Mouse (Mus musculus): ENCODE data around the gene Eng. TPM values are rescaled to one million over a fixed set of nuclear protein-coding genes. Genes with fewer than 3 reads are reported as not detected.

Gene Eng
- total and polyA plus RNA-seq, 3 experiments, result 0.08 to 0.47 (median 0.13) TPM

DNA sequence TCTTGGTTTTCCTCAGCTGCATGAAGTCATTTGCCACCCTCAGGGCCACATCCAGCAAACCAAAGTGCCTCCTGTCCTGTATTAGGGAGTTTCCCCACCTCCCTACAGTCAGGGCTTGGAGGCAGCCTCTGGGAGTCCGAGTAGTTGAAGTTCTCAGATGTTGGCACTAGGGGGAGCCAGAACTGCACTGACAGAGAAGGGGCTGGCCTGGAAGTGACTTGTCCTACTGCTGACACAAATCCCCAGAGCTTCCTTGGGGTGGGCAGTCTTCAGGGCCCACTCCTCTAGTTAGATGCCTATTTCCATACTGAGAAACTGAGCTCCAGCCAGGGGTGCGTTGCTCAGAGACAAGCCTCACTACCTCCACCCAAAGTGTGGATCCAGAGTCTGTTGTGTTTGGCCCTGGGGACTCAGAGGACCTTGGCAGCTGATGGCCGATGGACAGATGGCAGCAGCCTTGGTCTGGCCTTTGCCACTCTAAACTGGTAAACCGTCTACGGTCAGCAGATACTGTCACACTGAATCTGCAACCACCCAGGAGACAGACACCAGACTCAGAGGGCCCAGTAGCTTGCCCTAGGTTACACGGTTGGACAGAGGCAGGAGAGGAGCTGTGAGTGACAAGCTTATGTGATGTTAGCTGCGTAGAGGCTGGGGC, 14.5 kb upstream of the Eng start:
- no peaks in the 10 kb centered on the region for H3K9me3 ChIP-seq (replicated peaks; ENCODE audit: low read length)
- peaks cover 6 to 30% of the 10 kb centered on the region in 2 experiments for H3K4me1 ChIP-seq (ENCODE audit: control insufficient read depth in 1 of 2, insufficient read depth in 2 of 2)
- in situ Hi-C loops (cut with MboI; ENCODE audit: low pct_ligation_motif_present, low pct_unique_long_range_greater_than_20kb, low sequenced_read_pairs) (loop anchor here (5.0 kb wide), 2 partner anchors 40 to 125 kb away; partner anchors contain the start of gene Tor2a), dilution Hi-C loops (cut with MboI; ENCODE audit: extremely low pct_ligation_motif_present, extremely low pct_unique_long_range_greater_than_20kb, low sequenced_read_pairs) (no loop called here)
- no peak overlapping the region for H3K9ac ChIP-seq (ENCODE audit: insufficient read depth, low read depth)
- H3K4me2 ChIP-seq (ENCODE audit: insufficient read depth, low read depth, poor library complexity, severe bottlenecking), result no peak overlapping the region
- no peaks in the 10 kb centered on the region for H3K79me2 ChIP-seq (replicated peaks; ENCODE audit: control insufficient read depth, extremely low read depth, insufficient read depth, poor library complexity, severe bottlenecking)
- peaks cover 0 to 2% of the 10 kb centered on the region in 2 experiments for H3K36me3 ChIP-seq (replicated peaks in 1 of 2; ENCODE audit: control insufficient read depth in 1 of 2, insufficient read depth in 1 of 2, low read length in 1 of 2)
- DNase-seq (ENCODE audit: extremely low read depth), result peak; percentile 86
- H3K27me3 ChIP-seq (replicated peaks), result no peaks in the 10 kb centered on the region
- no peak for TF ChIP-seq ZMIZ1 (IDR thresholded peaks at IDR 0.05; ENCODE audit: low read depth, low read length)
- no peak for TF ChIP-seq TBP (conservative IDR thresholded peaks at IDR 0.05; ENCODE audit: low read depth, low read length)
- TF ChIP-seq RAD21 (IDR thresholded peaks at IDR 0.05; ENCODE audit: low read depth, low read length), result peak; percentile 99
- TF ChIP-seq POLR2AphosphoS2 (IDR thresholded peaks at IDR 0.05; ENCODE audit: low read depth, low read length), result no peak
- TF ChIP-seq JUND (conservative IDR thresholded peaks at IDR 0.05; ENCODE audit: low read depth, low read length), result no peak
- no peak for TF ChIP-seq UBTF (IDR thresholded peaks at IDR 0.05; ENCODE audit: low read depth, low read length)
- no peak for TF ChIP-seq MXI1 (IDR thresholded peaks at IDR 0.05; ENCODE audit: low read depth, low read length)
- no peak for TF ChIP-seq KAT2A (IDR thresholded peaks at IDR 0.05; ENCODE audit: insufficient replicate concordance, low read length)
- TF ChIP-seq MYC (IDR thresholded peaks at IDR 0.05; ENCODE audit: low read depth, low read length), result 0 out of 2 replicates have a peak, but pooled peaks have one; percentile 27
- 0 out of 2 replicates have a peak, but pooled peaks have one; percentile 36 for TF ChIP-seq SIN3A (IDR thresholded peaks at IDR 0.05; ENCODE audit: low read length)
- no peak for TF ChIP-seq POLR2A (IDR thresholded peaks at IDR 0.05; ENCODE audit: low read depth, low read length)
- no peak for TF ChIP-seq IRF4 (IDR thresholded peaks at IDR 0.05; ENCODE audit: low read depth, low read length)
- TF ChIP-seq SMC3 (IDR thresholded peaks at IDR 0.05; ENCODE audit: low read depth, low read length), result peak; percentile 96
- TF ChIP-seq NELFE (IDR thresholded peaks at IDR 0.05; ENCODE audit: low read depth, low read length), result peak; percentile 15; the same call in 1 of the 2 replicates
- TF ChIP-seq CTCF (conservative IDR thresholded peaks at IDR 0.05 in 1 of 2, IDR thresholded peaks at IDR 0.05 in 1 of 2; ENCODE audit: low read depth in 2 of 2, low read length in 2 of 2), result peak; percentile 75 to 98
- TF ChIP-seq CHD2 (IDR thresholded peaks at IDR 0.05; ENCODE audit: low read length), result no peak
- TF ChIP-seq NRF1 (IDR thresholded peaks at IDR 0.05; ENCODE audit: low read depth, low read length), result no peak
- no peak for TF ChIP-seq USF2 (conservative IDR thresholded peaks at IDR 0.05; ENCODE audit: low read depth, low read length)
- peak; percentile 30; the same call in 1 of the 2 replicates for TF ChIP-seq MAZ (IDR thresholded peaks at IDR 0.05; ENCODE audit: low read depth, low read length)
- TF ChIP-seq TCF12 (IDR thresholded peaks at IDR 0.05; ENCODE audit: low read depth, low read length), result no peak
- TF ChIP-seq E2F4 (IDR thresholded peaks at IDR 0.05; ENCODE audit: insufficient replicate concordance, low read depth, low read length), result no peak
- no peak for TF ChIP-seq EP300 (IDR thresholded peaks at IDR 0.05; ENCODE audit: low read length)
- TF ChIP-seq ZC3H11A (IDR thresholded peaks at IDR 0.05; ENCODE audit: low read depth, low read length), result peak; percentile 78
- H3K4me3 ChIP-seq (replicated peaks in 1 of 3; ENCODE audit: low read depth in 2 of 3, low read length in 2 of 3, poor library complexity in 1 of 3), result no peak overlapping the region
- no peak overlapping the region for H3K27ac ChIP-seq (ENCODE audit: insufficient read depth, low read depth)
